Mouse (Mus musculus) adrenal gland, postnatal 4 days (tissue): ENCODE measurements around the gene Lancl3. TPM values are rescaled to one million over a fixed set of nuclear protein-coding genes. Genes with fewer than 3 reads are reported as not detected.
A peak's percentile ranks its signal among the peaks of the same experiment; 100 is the strongest.
"Not testable (repeated sequence)": the region's sequence is repeated elsewhere in the genome, so short reads cannot be mapped to it uniquely, and the experiment has no call there.

Source experiments
- DNase-seq, 2 experiments: peaks; one replicate each; pipeline ENCODE4 v3.0.0; 2021 to 2022; ENCODE audit warnings: low spot score in 2 of 2, mixed read lengths in 2 of 2
- total RNA-seq, 2 experiments: library from RNA; stranded (reverse); gene quantifications; 2 replicates each; pipeline ENCODE4 v1.2.3; 2021

Lancl3 gene
- total RNA-seq, 2 experiments from 2014 or later = 2.1 to 2.6 TPM

DNA sequence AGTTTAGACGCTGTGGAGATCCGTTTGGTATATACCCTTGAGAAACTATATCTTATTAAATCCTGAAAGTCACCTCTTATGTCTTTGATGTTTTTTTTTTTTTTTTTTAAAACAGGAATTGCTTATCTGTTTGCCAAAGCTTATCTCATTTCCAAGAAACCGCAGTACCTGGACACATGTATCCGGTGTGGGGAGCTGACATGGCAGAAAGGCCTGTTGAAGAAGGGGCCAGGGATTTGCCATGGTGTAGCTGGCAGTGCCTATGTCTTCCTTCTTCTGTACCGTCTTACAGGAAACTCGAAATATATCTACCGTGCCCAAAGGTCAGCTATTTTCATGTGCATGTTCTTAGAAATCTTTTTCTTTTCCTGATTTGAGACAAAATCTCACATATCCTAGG, 58.1 kb downstream of the Lancl3 start:
- DNase-seq = no peak

DNA sequence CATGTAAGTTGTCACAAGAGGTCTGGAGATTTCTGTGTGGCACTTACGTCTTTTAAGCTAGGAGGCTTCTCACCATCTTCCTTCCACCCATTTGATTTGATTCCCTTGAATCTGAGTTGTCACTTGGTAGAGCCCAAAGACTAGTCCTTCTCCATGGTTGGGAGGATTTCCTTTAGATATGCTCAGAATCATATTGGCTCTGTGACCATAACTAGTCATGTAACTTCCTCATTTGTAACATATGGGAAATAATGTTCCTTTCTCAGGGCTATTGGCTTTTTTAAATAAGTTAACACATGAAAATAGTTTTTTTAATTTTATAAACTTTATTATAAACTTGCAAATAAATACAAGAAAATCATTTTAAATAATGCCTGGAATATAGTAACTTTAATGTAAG, 59.6 kb downstream of the Lancl3 start:
- no peak for DNase-seq

DNA sequence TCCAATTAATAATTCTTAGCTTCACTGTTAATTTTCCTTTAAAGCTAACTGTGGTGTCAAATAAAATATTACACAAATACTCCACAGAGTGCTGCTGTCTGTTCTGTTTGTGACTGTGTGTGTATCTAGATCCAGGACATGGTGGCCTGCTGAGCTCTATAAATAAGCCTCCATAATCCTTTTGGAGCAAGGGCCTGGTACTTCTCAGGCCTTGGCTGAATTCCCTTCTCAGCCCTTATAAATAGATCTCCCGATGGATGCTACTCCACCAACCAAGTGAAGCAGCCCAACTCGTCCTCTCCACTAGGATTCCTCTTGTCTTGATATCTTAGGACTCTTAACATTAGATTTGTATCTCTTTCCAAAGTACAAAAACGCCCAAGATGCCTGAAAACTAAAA, 71.4 kb downstream of the Lancl3 start:
- no peak for DNase-seq

DNA sequence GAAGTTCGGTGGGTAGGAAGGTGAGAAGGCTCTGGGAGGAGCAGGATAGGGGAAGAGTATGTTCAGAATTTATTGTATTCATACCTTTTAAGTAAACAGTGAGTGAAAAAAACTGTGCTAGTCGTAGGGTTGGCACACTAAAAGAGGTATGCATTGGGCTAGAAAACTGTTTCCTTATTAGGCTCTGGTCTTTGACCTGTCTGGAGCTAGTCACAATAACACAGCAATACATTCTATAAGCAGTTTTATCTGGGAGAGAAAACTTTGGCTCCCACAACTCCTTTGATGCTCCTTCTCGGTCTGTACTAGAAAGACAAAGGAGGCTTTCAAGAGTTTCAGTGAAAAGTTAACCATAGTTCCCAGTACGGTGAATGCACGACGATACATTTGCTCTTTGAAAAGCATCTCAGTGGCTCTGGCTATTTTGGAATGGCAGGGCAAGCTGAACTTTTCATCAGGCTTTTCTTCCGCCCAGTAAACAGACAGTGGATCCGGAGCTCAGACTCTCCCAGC, 72.3 kb downstream of the Lancl3 start:
- DNase-seq = no peak

DNA sequence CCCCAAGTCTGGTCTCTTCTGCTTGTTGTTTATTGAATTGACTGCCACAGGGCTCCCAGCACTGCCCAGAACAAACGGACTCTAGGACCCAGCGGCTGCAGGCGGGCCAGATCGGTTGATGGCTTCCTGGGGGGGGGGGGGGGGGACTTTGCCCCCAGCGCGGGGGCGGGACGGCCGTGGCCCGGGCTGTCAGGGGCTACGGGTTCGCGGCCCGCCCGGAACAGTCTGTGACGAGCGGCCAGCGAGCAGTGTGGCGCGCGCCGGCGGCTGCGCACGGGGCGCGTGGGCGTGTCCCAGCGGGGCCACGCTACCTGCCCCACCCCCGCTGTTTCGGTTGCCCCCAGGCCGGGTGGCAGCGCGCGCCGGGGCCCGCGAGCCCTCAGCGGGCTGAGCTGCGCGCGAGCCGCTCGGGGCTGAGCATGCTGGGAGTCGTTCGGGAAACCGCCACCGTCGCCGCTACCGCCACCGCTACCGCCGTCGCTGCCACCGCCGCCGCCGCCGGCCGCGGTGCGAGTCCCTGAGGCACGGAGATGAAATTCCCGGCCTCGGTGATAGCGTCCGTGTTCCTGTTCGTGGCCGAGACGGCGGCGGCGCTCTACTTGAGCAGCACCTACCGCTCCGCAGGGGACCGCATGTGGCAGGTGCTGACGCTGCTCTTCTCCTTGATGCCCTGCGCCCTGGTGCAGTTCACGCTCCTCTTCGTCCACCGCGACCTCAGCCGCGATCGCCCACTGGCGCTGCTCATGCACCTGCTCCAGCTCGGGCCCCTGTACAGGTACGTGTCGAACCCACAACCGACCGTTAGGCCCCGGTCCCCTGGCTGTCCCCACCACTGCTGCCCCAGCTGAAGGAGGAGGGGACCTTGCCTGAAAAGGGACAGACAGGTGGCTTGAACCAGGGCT, 73.0 kb downstream of the Lancl3 start, which contains the start of gene Xk:
TSS of gene Xk (plus strand) at position 297 of the 902 bp plus-strand sequence.
- DNase-seq = peak; percentile 7 to 17

DNA sequence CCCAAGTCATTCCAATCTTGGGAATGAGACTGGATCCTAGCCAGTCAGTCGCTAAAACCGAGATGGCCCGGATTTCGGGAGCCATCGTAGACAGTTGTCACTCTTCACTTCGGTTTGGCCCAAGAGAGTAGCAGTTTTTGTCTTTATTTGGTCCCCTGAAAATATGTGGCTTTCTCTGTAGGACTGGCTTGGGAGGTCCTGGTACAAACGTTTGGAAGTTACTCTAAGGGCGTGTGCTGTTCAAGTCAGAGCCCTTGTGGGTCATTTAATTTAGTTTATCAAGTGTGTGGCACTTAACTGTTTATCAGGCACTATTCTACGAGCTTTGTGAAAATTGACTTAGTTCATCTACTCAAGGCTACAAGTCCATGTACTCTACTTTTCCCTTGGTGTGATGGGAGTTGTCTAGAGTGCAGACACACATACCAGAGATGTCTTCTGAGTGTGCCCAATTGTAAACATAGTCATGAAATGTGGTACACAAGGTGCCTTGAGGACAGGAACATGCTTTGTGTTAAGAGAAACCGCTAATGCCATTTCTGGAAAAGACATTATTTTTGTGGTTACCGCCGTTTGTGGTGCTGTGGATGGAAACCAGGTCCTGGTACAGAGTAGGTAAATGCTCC, 73.8 kb downstream of the Lancl3 start:
- DNase-seq = no peak

DNA sequence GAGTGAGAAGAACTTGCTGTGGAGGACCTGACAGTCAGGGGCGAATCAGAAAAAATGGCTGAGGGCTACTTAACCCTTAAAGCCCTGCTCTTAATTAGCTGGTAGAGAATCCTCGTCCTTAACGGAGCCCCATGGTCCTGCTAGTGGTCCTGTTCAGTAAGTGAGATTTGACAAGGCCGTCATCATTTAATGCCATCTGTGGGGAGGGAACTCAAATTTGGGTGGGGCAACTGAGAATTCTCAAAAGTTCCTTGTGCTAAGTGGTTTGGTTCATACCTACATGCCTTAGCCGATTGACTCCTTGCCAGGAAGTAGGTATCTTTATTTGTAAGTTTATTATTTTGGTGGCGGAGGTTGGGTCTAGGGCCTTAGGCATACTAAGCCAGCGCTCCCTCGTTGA, 74.6 kb downstream of the Lancl3 start:
- no peak for DNase-seq

DNA sequence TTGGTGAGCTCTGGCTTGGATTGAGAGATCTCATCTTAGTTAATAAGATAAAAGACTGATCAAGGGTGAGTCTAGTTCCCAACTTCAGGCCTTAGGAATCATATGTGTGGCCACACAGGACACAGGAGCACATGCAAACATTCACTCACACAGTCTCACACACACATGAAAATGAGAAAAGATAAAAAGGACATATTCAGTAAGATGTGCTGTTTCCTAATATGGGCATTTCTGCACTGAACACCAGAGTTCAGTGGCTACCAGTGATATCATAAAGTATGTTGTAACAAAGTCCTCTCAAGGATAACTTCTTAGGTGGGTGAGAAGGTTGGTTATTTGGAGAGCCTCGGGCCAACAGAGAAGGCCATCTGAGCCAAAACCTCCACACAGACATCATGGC, 83.8 kb downstream of the Lancl3 start, which contains the start of gene H2al1m:
TSS of gene H2al1m (plus strand) at position 301 of the 400 bp plus-strand sequence.
- not testable (repeated sequence) for DNase-seq

DNA sequence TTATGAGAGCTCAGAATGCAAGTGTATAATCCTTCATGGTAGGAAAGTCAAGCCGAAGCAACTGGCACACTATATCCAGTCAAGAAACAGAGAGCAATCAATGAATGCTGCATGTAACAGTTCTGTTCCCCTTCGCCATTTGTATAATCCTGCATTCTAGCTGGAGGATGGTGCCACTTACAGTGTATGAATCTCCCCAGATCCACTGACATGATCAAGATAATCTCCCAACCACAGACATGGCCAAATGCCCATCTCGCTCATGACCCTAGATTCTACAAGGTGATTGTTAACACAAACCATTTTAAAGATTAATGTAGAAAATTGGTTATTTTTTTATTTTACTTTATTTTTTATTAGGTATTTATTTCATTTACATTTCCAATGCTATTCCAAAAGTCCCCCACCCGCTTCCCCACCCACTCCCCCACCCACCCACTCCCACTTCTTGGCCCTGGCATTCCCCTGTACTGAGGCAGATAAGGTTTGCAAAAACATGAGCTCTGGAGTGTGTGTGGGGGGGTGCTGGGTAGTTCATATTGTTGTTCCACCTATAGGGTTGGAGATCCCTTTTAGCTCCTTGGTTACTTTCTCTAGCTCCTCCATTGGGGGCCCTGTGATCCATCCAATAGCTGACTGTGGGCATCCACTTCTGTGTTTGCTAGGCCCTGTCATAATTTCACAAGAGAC, 93.6 kb downstream of the Lancl3 start:
- DNase-seq = not testable (repeated sequence)

DNA sequence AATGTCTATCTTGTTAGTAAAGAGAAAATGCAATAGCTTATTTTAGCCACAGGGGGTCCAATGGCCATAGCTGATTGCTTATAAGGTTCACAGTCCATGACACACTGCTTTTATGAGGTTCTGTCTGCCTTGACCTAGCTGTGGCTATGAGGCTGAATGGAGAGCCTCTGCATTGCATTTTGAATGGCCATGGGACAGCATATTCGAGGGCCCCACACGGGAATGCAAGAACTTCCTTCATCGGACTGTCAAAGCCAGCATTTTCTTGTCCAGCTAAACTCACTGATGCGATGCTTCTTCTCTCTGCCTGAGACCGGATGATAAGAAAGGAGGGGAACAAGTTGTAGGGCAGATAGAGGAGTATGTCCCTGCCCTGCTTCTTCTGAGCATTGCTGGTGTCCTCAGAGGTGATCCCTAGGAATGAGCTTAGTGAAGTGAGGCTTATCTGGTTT, 98.7 kb downstream of the Lancl3 start:
- no peak for DNase-seq

DNA sequence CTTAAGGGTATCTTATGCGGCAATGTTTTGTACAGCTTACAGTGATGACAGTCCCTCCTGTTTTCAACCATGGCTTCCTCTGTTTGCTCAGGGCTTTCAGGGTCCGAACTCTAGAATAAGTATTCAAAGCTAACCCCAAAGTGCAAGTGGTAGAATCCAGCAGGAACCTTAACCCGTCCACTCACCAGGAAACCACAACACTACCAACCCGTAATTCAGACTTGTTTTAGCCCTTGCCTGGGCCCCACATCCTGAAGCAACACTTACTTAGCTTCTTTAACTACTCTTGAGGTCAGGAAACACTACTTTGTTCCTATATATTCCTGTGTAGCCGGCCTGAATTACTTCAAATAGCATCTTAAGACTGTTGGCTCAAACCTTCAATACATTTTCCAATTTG, 103.1 kb downstream of the Lancl3 start:
- no peak for DNase-seq

DNA sequence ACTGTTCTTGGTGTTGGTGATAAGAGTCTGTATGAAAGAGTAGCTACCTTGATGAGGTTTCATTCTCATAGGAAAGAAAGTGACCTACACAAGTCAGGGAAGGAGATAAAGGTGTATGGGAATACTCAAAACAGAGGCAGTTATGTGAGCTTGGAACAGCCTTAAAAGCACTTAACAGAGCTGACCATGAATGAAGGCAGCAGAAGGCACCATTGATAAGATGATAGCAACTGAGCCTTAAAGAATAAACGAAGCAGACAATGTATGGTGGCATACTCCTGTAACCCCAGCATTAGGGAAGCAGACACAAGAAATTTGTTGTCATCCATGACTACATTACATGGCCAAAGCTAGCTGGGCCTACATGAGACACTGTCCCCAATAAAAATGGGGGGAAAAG, 103.8 kb downstream of the Lancl3 start:
- DNase-seq = no peak

DNA sequence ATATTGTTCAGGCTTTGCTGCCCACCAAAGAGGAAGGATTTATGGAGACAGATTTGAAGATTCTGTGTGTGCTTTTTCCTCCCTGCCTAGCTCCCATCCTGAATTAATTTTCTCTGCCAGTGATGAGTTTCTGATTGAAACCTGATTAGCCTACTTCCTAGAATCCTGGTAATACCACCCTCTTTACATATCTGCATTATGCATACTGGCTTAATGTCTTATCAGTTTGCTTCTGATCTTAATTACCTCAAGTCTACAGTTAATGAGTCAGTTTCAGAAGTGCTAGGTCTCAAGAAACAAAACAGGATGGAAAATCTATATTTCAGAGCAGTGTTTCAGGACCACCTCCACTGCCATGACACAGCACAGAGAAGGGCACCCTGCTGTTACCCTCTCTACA, 116.8 kb downstream of the Lancl3 start:
- not testable (repeated sequence) for DNase-seq

Other genes starting within 250 kb of the Lancl3 start
- not detected for gene Fthl17b, start 236.9 kb upstream of the Lancl3 start, total RNA-seq
- gene Fthl17c, start 223.3 kb upstream of the Lancl3 start, total RNA-seq = not detected
- gene Fthl17d, start 213.1 kb upstream of the Lancl3 start, total RNA-seq = not detected
- not detected for gene Fthl17e, start 166.4 kb upstream of the Lancl3 start, total RNA-seq
- not detected for gene Fthl17f, start 136.9 kb upstream of the Lancl3 start, total RNA-seq
- gene 4930402K13Rik, start 95.3 kb upstream of the Lancl3 start, total RNA-seq = not detected
- not detected for gene Gm14862, start 57.0 kb downstream of the Lancl3 start, total RNA-seq
- gene Xk, start 72.9 kb downstream of the Lancl3 start, total RNA-seq = 1 to 10 TPM; 3.0 to 3.4 TPM
- 1 to 10 TPM in 1 of 2 experiments, not detected in 1; 1.1 TPM for gene H2al1m, start 83.9 kb downstream of the Lancl3 start, total RNA-seq
- not detected for gene H2al1k, start 150.7 kb downstream of the Lancl3 start, total RNA-seq